Mouse (Mus musculus) hindbrain, postnatal 0 days (tissue): ENCODE data around the gene Hdgfl2. TPM values are rescaled to one million over a fixed set of nuclear protein-coding genes. Genes with fewer than 3 reads are reported as not detected.

Experiments
- ATAC-seq: fragments of 200-750 bp; cut with Nextera tagmentation; 2 replicates; pipeline ENCODE4 v1.8.0; 2017; ENCODE audit warnings: mild to moderate bottlenecking, moderate TSS enrichment, moderate library complexity
- DNase-seq: peaks from one replicate; pipeline ENCODE4 v3.0.0-alpha.2; 2015; ENCODE audit warnings: low spot score
- H3K27ac ChIP-seq: fragments of 300-500 bp; sonication (generic); 2 replicates; pipeline ENCODE4 v1.5.1; 2014; ENCODE audit warnings: mild to moderate bottlenecking
- H3K27me3 ChIP-seq: fragments of 300-500 bp; sonication (generic); 2 replicates; pipeline ENCODE4 v1.6.1; 2014; ENCODE audit warnings: low read length, mixed read lengths; ENCODE audit not compliant: insufficient read depth
- H3K36me3 ChIP-seq: fragments of 300-500 bp; sonication (generic); 2 replicates; pipeline ENCODE4 v1.6.1; 2014; ENCODE audit warnings: low read length, mixed read lengths; ENCODE audit not compliant: insufficient read depth
- H3K4me1 ChIP-seq: fragments of 300-500 bp; sonication (generic); 2 replicates; pipeline ENCODE4 v1.6.1; 2014; ENCODE audit warnings: antibody characterized with exemption, low read length, mixed read lengths; ENCODE audit not compliant: insufficient read depth
- H3K4me2 ChIP-seq: fragments of 300-500 bp; sonication (generic); 2 replicates; pipeline ENCODE4 v1.6.1; 2014; ENCODE audit warnings: low read depth, mild to moderate bottlenecking, low read length, moderate library complexity, mixed read lengths
- H3K4me3 ChIP-seq: fragments of 300-500 bp; sonication (generic); 2 replicates; pipeline ENCODE4 v1.5.1; 2014; ENCODE audit warnings: low read length
- H3K9ac ChIP-seq: fragments of 300-500 bp; sonication (generic); replicated peaks from 2 replicates; pipeline ENCODE4 v1.6.1; 2014; ENCODE audit warnings: mild to moderate bottlenecking, low read length, moderate library complexity, mixed read lengths
- H3K9me3 ChIP-seq: fragments of 300-500 bp; sonication (generic); 2 replicates; pipeline ENCODE4 v1.6.1; 2016; ENCODE audit warnings: low read length, mixed read lengths
- CTCF ChIP-seq: IDR thresholded peaks from 2 replicates; pipeline ENCODE4 v1.5.1; 2016; ENCODE audit warnings: antibody characterized with exemption, control low read depth, low read depth
- WGBS: fragments of 180-500 bp; shearing (Covaris S2); extraction: QIAGEN DNeasy Blood & Tissue Kit; methylation state at CpG from one replicate; pipeline ENCODE4 v1.1.7; 2014; 5-methylcytosine and 5-hydroxymethylcytosine counted together
- polyA plus RNA-seq: library from polyadenylated mRNA; unstranded; fragments of >200 nt; fragmentation: Nextera tagmentation; extraction: Ambion mirVana; gene quantifications from 2 replicates; pipeline ENCODE4 v1.2.1, GENCODE M21; 2015
- total RNA-seq: library from RNA; depleted of rRNA; stranded (reverse); fragments of >200 nt; gene quantifications from 2 replicates; pipeline ENCODE4 v1.2.3, GENCODE M21; 2014

The Hdgfl2 gene
- total and polyA plus RNA-seq, 2 experiments from 2014 or later: 70.0 to 109 TPM

GRCm38 (mm10) chr17:56133457-56134363, 54.3 kb downstream of the Hdgfl2 start:
- Histone ChIP-seq H3K4me3 (peak overlapping the region; percentile 17; the same call in 1 of the 2 replicates), H3K4me2 (peak overlapping the region; percentile 53), H3K36me3 (peaks cover 16% of the 10 kb centered on the region), H3K27me3 (no peaks in the 10 kb centered on the region), H3K9me3 (no peaks in the 10 kb centered on the region), H3K9ac (0 out of 2 replicates have a peak overlapping the region, but pooled peaks have one; percentile 17), H3K27ac (peak overlapping the region; percentile 49; the same call in 1 of the 2 replicates), H3K4me1 (peaks cover 7% of the 10 kb centered on the region)
- DNase-seq (no peak), ATAC-seq (peak; percentile 19; the same call in 1 of the 2 replicates)
- no peak for TF ChIP-seq CTCF
- WGBS: 30% methylated on average over 16 of the region's 21 CpGs

- H3K4me3 ChIP-seq: peak overlapping the region; percentile 17; the same call in 1 of the 2 replicates
- H3K4me2 ChIP-seq: peak overlapping the region; percentile 53
- WGBS: 6% methylated on average over 27 of the region's 27 CpGs
Observed at GRCm38 (mm10) chr17:56134463-56134971, 55.1 kb downstream of the Hdgfl2 start.

GRCm38 (mm10) chr17:56136558-56136957, 57.1 kb downstream of the Hdgfl2 start:
- ATAC-seq: no peak
- Histone ChIP-seq H3K4me1 (peaks cover 11% of the 10 kb centered on the region), H3K9ac (no peak overlapping the region), H3K27me3 (no peaks in the 10 kb centered on the region), H3K36me3 (no peaks in the 10 kb centered on the region), H3K27ac (no peak overlapping the region), H3K4me3 (no peak overlapping the region), H3K9me3 (no peaks in the 10 kb centered on the region), H3K4me2 (no peak overlapping the region)
- no peak for DNase-seq
- WGBS: 90% methylated on average over 7 of the region's 7 CpGs
- no peak for TF ChIP-seq CTCF

More at GRCm38 (mm10) chr17:56134463-56134971, 55.1 kb downstream of the Hdgfl2 start:
- 0 out of 2 replicates have a peak overlapping the region, but pooled peaks have one; percentile 17 for H3K9ac ChIP-seq
- H3K4me1 ChIP-seq: peaks cover 9% of the 10 kb centered on the region
- DNase-seq (no peak), ATAC-seq (no peak)
- H3K27me3 ChIP-seq: no peaks in the 10 kb centered on the region
- TF ChIP-seq CTCF: peak; percentile 78
- H3K27ac ChIP-seq: 0 out of 2 replicates have a peak overlapping the region, but pooled peaks have one; percentile 6
- H3K36me3 ChIP-seq: peaks cover 16% of the 10 kb centered on the region
- H3K9me3 ChIP-seq: no peaks in the 10 kb centered on the region

GRCm38 (mm10) chr17:56137839-56138613, 58.6 kb downstream of the Hdgfl2 start:
- no peak for TF ChIP-seq CTCF
- ATAC-seq: no peak
- WGBS: 20% methylated on average over 25 of the region's 25 CpGs
- H3K9ac ChIP-seq: no peak overlapping the region
- H3K4me1 ChIP-seq: peaks cover 19% of the 10 kb centered on the region
- H3K4me2 ChIP-seq: peak overlapping the region; percentile 81
- no peak for DNase-seq
- no peak overlapping the region for H3K27ac ChIP-seq
- H3K36me3 ChIP-seq: no peaks in the 10 kb centered on the region
- H3K4me3 ChIP-seq: peak overlapping the region; percentile 76
- H3K9me3 ChIP-seq: no peaks in the 10 kb centered on the region
- H3K27me3 ChIP-seq: no peaks in the 10 kb centered on the region

GRCm38 (mm10) chr17:56139355-56139754, 59.9 kb downstream of the Hdgfl2 start:
- peak; percentile 47 for DNase-seq
- 10% methylated on average over 15 of the region's 21 CpGs for WGBS
- Histone ChIP-seq H3K27ac (peak overlapping the region; percentile 78; the same call in 1 of the 2 replicates), H3K9me3 (no peaks in the 10 kb centered on the region), H3K4me1 (peaks cover 17% of the 10 kb centered on the region), H3K27me3 (no peaks in the 10 kb centered on the region), H3K4me2 (peak overlapping the region; percentile 81), H3K36me3 (no peaks in the 10 kb centered on the region), H3K9ac (peak overlapping the region; percentile 83), H3K4me3 (peak overlapping the region; percentile 76)
- TF ChIP-seq CTCF: no peak
- ATAC-seq: peak; percentile 13; the same call in 1 of the 2 replicates
